Mouse (Mus musculus) lung, postnatal 0 days (tissue): ENCODE data around the gene Rdh5. TPM values are rescaled to one million over a fixed set of nuclear protein-coding genes. Genes with fewer than 3 reads are reported as not detected.

Source experiments
- ATAC-seq: fragments of 200-750 bp; cut with Nextera tagmentation; 2 replicates; pipeline ENCODE4 v1.8.0; 2017; ENCODE audit warnings: moderate library complexity
- DNase-seq: peaks from one replicate; pipeline ENCODE4 v3.0.0-alpha.2; 2016; ENCODE audit warnings: low spot score
- H3K27ac ChIP-seq: fragments of 300-500 bp; sonication (generic); 2 replicates; pipeline ENCODE4 v1.5.1; 2014; ENCODE audit warnings: antibody characterized with exemption, mild to moderate bottlenecking, low read length, mixed read lengths
- H3K27me3 ChIP-seq: fragments of 300-500 bp; sonication (generic); replicated peaks from 2 replicates; pipeline ENCODE4 v1.6.1; 2014; ENCODE audit warnings: low read length, mixed read lengths; ENCODE audit not compliant: insufficient read depth
- H3K36me3 ChIP-seq: fragments of 300-500 bp; sonication (generic); 2 replicates; pipeline ENCODE4 v1.6.1; 2014; ENCODE audit warnings: low read length, mixed read lengths; ENCODE audit not compliant: insufficient read depth
- H3K4me1 ChIP-seq: fragments of 300-500 bp; sonication (generic); 2 replicates; pipeline ENCODE4 v1.6.1; 2014; ENCODE audit warnings: antibody characterized with exemption, low read depth, low read length, mixed read lengths; ENCODE audit not compliant: insufficient read depth
- H3K4me2 ChIP-seq: fragments of 300-500 bp; sonication (generic); replicated peaks from 2 replicates; pipeline ENCODE4 v1.6.1; 2014; ENCODE audit warnings: low read depth, mild to moderate bottlenecking, low read length, moderate library complexity, mixed read lengths
- H3K4me3 ChIP-seq: fragments of 300-500 bp; sonication (generic); 2 replicates; pipeline ENCODE4 v1.5.1; 2014; ENCODE audit warnings: low read depth, low read length
- H3K9ac ChIP-seq: fragments of 300-500 bp; sonication (generic); replicated peaks from 2 replicates; pipeline ENCODE4 v1.6.1; 2014; ENCODE audit warnings: low read depth, mild to moderate bottlenecking
- H3K9me3 ChIP-seq: fragments of 300-500 bp; sonication (generic); 2 replicates; pipeline ENCODE4 v1.6.1; 2016; ENCODE audit warnings: low read length, mixed read lengths
- CTCF ChIP-seq: IDR thresholded peaks from 2 replicates; pipeline ENCODE4 v1.5.1; 2016; ENCODE audit warnings: antibody characterized with exemption, mild to moderate bottlenecking
- EP300 ChIP-seq: IDR thresholded peaks from 2 replicates; pipeline ENCODE4 v1.6.1; 2016; ENCODE audit warnings: antibody characterized with exemption, mild to moderate bottlenecking, control low read depth
- WGBS: fragments of 180-500 bp; shearing (Covaris S2); extraction: QIAGEN DNeasy Blood & Tissue Kit; methylation state at CpG from one replicate; pipeline ENCODE4 v1.1.7; 2014; 5-methylcytosine and 5-hydroxymethylcytosine counted together
- polyA plus RNA-seq: library from polyadenylated mRNA; unstranded; fragments of >200 nt; fragmentation: Nextera tagmentation; extraction: Ambion mirVana; gene quantifications from 2 replicates; pipeline ENCODE4 v1.2.1, GENCODE M21; 2015

The Rdh5 gene
- 13.2 and 16.7 TPM in 2 replicates for polyA plus RNA-seq

- no peaks in the 10 kb centered on the region for H3K27me3 ChIP-seq
- H3K27ac ChIP-seq, result peak within 1 kb of the TSS; percentile 92
- 11% methylated on average over 1 of the region's 1 CpGs for WGBS
- peaks cover 18% of the 10 kb centered on the region; the same call in 1 of the 2 replicates for H3K4me1 ChIP-seq
- H3K9ac ChIP-seq, result peak within 1 kb of the TSS; percentile 65
- no peak for ATAC-seq
- peaks cover 6% of the 10 kb centered on the region for H3K36me3 ChIP-seq
- TF ChIP-seq EP300 (no peak), CTCF (no peak)
- no peaks in the 10 kb centered on the region for H3K9me3 ChIP-seq
- DNase-seq, result no peak
- peak within 1 kb of the TSS; percentile 67 for H3K4me2 ChIP-seq
- peak within 1 kb of the TSS; percentile 62 for H3K4me3 ChIP-seq
These were observed at the start of gene Rdh5 for GRCm38 (mm10) chr10:128922822-128923012. Rdh5 (minus strand) TSS chr10:128922888.

- DNase-seq, result peak; percentile 44
- H3K4me3 ChIP-seq, result no peak overlapping the region
- H3K27me3 ChIP-seq, result no peaks in the 10 kb centered on the region
- no peak overlapping the region for H3K27ac ChIP-seq
- WGBS, result 32% methylated on average over 1 of the region's 1 CpGs
- no peak overlapping the region for H3K9ac ChIP-seq
- TF ChIP-seq EP300 (no peak), CTCF (no peak)
- no peaks in the 10 kb centered on the region for H3K9me3 ChIP-seq
- ATAC-seq, result no peak
- H3K4me2 ChIP-seq, result no peak overlapping the region
- H3K4me1 ChIP-seq, result no peaks in the 10 kb centered on the region
- no peaks in the 10 kb centered on the region for H3K36me3 ChIP-seq
These were observed 48.1 kb upstream of the Rdh5 start for GRCm38 (mm10) chr10:128970740-128971250.

DNA sequence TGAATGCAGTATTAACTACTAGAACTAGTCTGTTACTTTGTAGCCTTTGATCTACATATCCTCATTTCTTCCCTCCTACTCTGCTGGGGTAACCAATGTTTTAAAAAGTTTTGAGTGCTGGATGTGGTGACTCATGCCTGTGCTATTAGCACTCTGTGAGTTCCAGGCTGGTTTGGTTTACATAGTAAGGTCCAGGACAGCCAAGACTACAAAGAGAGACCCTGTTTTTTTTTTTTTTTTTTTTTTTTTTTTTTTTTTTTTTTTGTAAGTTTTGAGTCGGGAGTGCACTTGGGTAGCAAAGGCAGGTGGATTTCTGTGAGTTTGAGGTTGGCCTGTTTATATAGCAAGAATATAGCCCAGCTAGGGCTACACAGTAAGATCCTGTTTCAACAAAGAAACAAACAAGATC is 45.7 kb upstream of the Rdh5 start:
- Histone ChIP-seq H3K4me2 (no peak overlapping the region), H3K4me1 (no peaks in the 10 kb centered on the region), H3K27ac (no peak overlapping the region), H3K9ac (no peak overlapping the region), H3K36me3 (no peaks in the 10 kb centered on the region), H3K27me3 (no peaks in the 10 kb centered on the region), H3K9me3 (no peaks in the 10 kb centered on the region), H3K4me3 (no peak overlapping the region)
- WGBS, result 12% methylated on average over 1 of the region's 1 CpGs
- DNase-seq (peak; percentile 88), ATAC-seq (peak; percentile 95)
- TF ChIP-seq CTCF (no peak), EP300 (peak; percentile 23; the same call in 1 of the 2 replicates)

DNA sequence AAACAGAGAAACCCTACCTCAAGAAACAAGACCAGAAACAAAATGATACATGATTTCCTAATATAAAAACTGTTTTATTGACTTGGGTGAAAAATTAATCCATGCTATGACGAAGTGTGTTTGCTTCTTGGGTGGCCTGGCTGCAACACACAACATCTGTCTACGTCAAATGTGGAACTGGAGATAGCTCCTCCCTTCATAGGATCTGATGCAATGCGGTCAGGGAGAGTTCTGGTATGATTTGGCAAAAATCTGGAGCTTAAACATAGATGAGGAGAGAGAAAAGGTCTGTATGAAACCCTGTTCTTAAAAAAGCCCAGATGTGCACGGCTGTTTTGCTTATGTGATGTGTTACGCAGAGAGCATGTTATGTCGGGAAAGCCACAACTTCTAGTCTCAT is 43.2 kb upstream of the Rdh5 start:
- Histone ChIP-seq H3K9ac (no peak overlapping the region), H3K4me2 (no peak overlapping the region), H3K27me3 (no peaks in the 10 kb centered on the region), H3K9me3 (no peaks in the 10 kb centered on the region), H3K4me3 (no peak overlapping the region), H3K36me3 (no peaks in the 10 kb centered on the region), H3K4me1 (no peaks in the 10 kb centered on the region), H3K27ac (no peak overlapping the region)
- WGBS, result 53% methylated on average over 6 of the region's 6 CpGs
- ATAC-seq (peak; percentile 47), DNase-seq (peak; percentile 85)
- TF ChIP-seq CTCF (no peak), EP300 (no peak)

- Histone ChIP-seq H3K4me2 (no peak overlapping the region), H3K36me3 (no peaks in the 10 kb centered on the region), H3K4me3 (no peak overlapping the region), H3K9me3 (no peaks in the 10 kb centered on the region), H3K27me3 (no peaks in the 10 kb centered on the region), H3K27ac (no peak overlapping the region), H3K9ac (no peak overlapping the region), H3K4me1 (no peaks in the 10 kb centered on the region)
- ATAC-seq (no peak), DNase-seq (no peak)
- 61% methylated on average over 2 of the region's 2 CpGs for WGBS
- TF ChIP-seq EP300 (no peak), CTCF (no peak)
These were observed 42.3 kb upstream of the Rdh5 start for GRCm38 (mm10) chr10:128964961-128965360.

DNA sequence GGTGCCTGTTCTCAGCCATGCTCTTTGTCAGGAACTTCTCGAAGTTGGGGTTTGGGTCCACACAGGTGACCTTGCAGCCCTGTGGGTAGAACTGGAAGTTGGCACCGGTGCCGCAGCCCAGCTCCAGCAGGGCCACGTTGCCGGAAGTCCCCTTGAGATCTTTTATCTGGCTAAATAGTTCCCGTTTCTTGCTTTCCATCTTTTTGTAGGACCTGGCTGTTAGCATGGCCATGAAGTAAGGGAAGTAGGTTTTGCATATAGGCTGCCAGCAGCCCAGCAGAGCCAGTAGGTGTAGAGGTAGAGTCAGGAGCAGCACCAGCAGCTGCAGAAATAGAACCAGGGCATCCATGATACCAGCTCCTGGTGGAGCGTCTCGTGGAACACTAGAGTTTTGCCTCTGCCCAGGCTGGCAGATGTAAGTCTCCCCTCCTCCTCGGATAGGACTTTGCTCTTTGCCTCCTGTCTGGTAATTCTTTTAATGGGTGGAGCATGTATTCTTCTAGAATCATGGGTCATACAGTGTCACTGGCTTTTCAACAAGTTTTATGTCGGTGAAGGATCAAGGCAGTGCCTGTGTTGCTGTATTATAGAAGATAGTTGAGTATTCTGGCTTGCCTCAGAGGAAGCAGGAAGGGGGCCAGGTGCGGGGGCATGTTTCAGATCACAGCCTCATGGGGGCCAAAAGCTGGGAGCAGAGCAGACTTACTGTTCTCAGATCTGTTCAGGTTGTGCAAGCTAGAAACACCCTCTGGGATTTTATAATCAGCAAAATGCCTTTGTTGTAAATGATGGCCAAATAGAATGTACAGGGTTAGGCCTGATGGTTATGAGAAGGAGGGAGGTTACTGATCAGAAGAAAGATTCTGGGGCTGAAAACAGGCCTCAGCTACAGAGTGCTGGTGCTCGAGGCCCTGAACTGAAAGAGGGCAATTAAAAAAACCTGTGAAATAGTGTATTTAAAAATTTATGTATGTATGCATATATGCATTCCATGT is 38.2 kb upstream of the Rdh5 start, which contains the start of gene Mettl7b:
Mettl7b (minus strand) TSS at position 399 of the 995 bp plus-strand sequence.
- no peaks in the 10 kb centered on the region for H3K4me1 ChIP-seq
- no peak for ATAC-seq
- DNase-seq, result no peak
- no peaks in the 10 kb centered on the region for H3K36me3 ChIP-seq
- no peak within 1 kb of the TSS for H3K27ac ChIP-seq
- H3K4me3 ChIP-seq, result no peak within 1 kb of the TSS
- TF ChIP-seq CTCF, result no peak
- no peak for TF ChIP-seq EP300
- WGBS, result 74% methylated on average over 12 of the region's 12 CpGs
- H3K9me3 ChIP-seq, result no peaks in the 10 kb centered on the region
- no peaks in the 10 kb centered on the region for H3K27me3 ChIP-seq
- no peak within 1 kb of the TSS for H3K4me2 ChIP-seq
- H3K9ac ChIP-seq, result no peak within 1 kb of the TSS
